Mouse (Mus musculus): ENCODE measurements around the gene Acat3.

DNA sequence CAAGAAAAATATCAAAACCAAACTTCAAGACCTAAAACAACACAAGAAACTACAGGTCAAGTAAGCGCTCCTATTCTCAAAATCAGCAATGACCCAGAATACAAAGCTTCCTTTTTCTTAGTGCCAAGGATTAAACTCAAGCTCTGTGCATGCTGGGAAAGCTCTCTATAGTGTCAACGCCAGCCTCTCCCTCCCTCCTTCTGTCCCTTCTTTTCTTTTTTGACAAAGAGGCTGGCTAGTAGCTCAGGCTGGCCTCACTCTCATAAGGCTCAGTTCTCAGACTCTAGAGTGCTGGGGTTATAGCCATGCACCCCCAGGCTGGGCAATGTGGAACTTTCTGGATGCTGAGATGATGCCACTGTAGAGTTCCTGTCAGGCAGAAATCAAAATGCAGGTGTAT, 2.3 kb downstream of the Acat3 start:
- TF ChIP-seq ZC3H11A (IDR thresholded peaks at IDR 0.05; ENCODE audit: borderline replicate concordance, low read depth, low read length) (no peak), CHD2 (IDR thresholded peaks at IDR 0.05; ENCODE audit: low read depth, low read length) (no peak), HCFC1 (IDR thresholded peaks at IDR 0.05; ENCODE audit: borderline replicate concordance, insufficient read depth, low read length) (no peak)
